10 mouse cellular contexts compared by ENCODE assay signal in the genomic region with DNA sequence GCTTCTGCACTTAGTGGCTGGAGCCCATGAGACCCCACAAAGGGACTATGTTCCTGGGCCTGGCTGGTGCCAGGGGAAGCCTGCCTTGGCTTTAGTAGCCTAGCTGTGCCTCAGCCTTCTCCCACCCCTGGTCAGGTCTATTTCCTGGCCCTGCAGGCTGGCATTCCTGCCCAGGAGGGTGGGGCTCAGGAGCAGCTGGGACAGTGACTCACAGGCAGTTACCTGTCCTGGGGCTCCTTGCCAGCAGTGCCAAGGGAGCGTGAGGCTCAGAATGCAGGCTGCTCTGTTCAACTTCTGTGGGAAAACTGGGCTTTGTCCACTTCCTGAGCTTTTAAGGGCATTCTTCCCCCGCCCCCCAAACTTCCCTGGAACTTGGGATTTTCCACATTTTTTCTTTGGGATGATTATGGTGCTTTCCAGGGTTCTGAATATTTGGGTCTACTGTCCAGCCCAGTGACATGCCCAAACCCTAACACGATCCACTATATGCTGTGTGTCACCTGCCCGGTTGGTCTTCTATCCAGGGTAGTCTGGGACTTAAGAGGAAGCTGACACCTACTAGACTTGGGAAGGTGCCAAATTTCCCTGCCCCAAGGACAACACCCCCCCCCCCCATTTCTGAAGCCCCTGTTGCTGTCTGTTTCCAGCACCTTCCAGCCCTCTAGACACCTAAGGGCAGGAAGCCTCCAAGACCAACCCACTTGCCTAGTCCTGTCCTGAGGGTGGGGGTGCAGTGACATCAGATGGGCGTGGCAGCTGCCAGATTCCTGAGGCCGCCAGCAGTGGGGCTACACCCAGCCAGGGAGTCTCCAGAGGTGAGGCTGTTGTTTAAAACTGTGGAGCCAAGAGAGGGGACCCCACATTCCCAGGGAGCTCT. TPM values are rescaled to one million over a fixed set of nuclear protein-coding genes. Genes with fewer than 3 reads are reported as not detected.
A peak's percentile ranks its signal among the peaks of the same experiment; 100 is the strongest.
DNase-seq lines count a peak whose midpoint lies in the region; ATAC-seq and TF ChIP-seq lines count a peak whose summit lies in the region.
"Had no signal": no experiment of that assay in that cellular context is flagged by ENCODE, and none has a peak within 500 bp of the region (broad histone marks: within the 10 kb centered on the region; RNA-seq: fewer than 3 reads in every experiment).

No protein-coding gene starts in this region.

- H3K4me2 ChIP-seq in intestine, embryonic 14.5 days (ENCODE audit: low read length), result peak overlapping the region; percentile 33
- no peak overlapping the region for H3K4me2 ChIP-seq in forebrain, embryonic 15.5 days (replicated peaks)

- no peaks in the 10 kb centered on the region for H3K27me3 ChIP-seq in C2C12 (ENCODE audit: control insufficient read depth, insufficient read depth, insufficient read length)
- no peaks in the 10 kb centered on the region for H3K27me3 ChIP-seq in intestine, embryonic 14.5 days (replicated peaks; ENCODE audit: control insufficient read depth, insufficient read depth, low read length)
- no peaks in the 10 kb centered on the region for H3K27me3 ChIP-seq in forebrain, embryonic 15.5 days

- peak; percentile 91 for ATAC-seq in intestine, embryonic 14.5 days (replicated peaks; ENCODE audit: low FRiP score, low TSS enrichment, low read depth)
- ATAC-seq in forebrain, embryonic 15.5 days (replicated peaks), result no peak

- H3K79me3 ChIP-seq in C2C12 (ENCODE audit: low read depth), result no peaks in the 10 kb centered on the region

- DNase-seq in 3134 (ENCODE audit: extremely low read depth, insufficient read length, low spot score), result peak; percentile 47
- peak; percentile 67 for DNase-seq in intestine, embryonic 14.5 days (ENCODE audit: low spot score)
- peak; percentile 62 for DNase-seq in lung, postnatal 14 days
- no peak for DNase-seq in right cerebral cortex, postnatal 25 days
- no peak for DNase-seq in thymus, postnatal 10 days (ENCODE audit: low spot score in 2 of 2)
- DNase-seq: adrenal gland, adult 2 months had no signal

- H3K79me2 ChIP-seq in C2C12 (ENCODE audit: control insufficient read depth, insufficient read depth), result no peaks in the 10 kb centered on the region

- no peaks in the 10 kb centered on the region for H3K36me3 ChIP-seq in C2C12 (ENCODE audit: control insufficient read depth, insufficient read depth)
- H3K36me3 ChIP-seq in intestine, embryonic 14.5 days (ENCODE audit: control insufficient read depth, insufficient read depth, low read length), result no peaks in the 10 kb centered on the region
- no peaks in the 10 kb centered on the region for H3K36me3 ChIP-seq in forebrain, embryonic 15.5 days

- no peak overlapping the region for H3K9ac ChIP-seq in intestine, embryonic 14.5 days (ENCODE audit: low read length)
- no peak overlapping the region for H3K9ac ChIP-seq in forebrain, embryonic 15.5 days (replicated peaks)

- H3K4me1 ChIP-seq in intestine, embryonic 14.5 days (replicated peaks; ENCODE audit: control insufficient read depth, insufficient read depth, low read length), result peaks cover 11% of the 10 kb centered on the region; the same call in 1 of the 2 replicates
- peaks cover 4% of the 10 kb centered on the region; the same call in 1 of the 2 replicates for H3K4me1 ChIP-seq in forebrain, embryonic 15.5 days

- H3K9me3 ChIP-seq in intestine, embryonic 14.5 days (ENCODE audit: control insufficient read depth, low read length), result no peaks in the 10 kb centered on the region
- H3K9me3 ChIP-seq in forebrain, embryonic 15.5 days, result no peaks in the 10 kb centered on the region

- no peak overlapping the region for H3K27ac ChIP-seq in intestine, embryonic 14.5 days (ENCODE audit: low read depth)
- no peak overlapping the region for H3K27ac ChIP-seq in forebrain, embryonic 15.5 days (replicated peaks)

- 54% methylated on average over 6 of the region's 6 CpGs for WGBS in intestine, embryonic 14.5 days
- 73% methylated on average over 6 of the region's 6 CpGs for WGBS in forebrain, embryonic 15.5 days

- H3K4me3 ChIP-seq in C2C12 (ENCODE audit: insufficient read depth, poor library complexity, severe bottlenecking), result no peak overlapping the region
- no peak overlapping the region for H3K4me3 ChIP-seq in intestine, embryonic 14.5 days (ENCODE audit: low read depth, low read length)
- no peak overlapping the region for H3K4me3 ChIP-seq in forebrain, embryonic 15.5 days
- H3K4me3 ChIP-seq: erythroblast, embryonic 14.5 days had no signal

- no peak for TF ChIP-seq CTCF in C2C12 (IDR thresholded peaks at IDR 0.05; ENCODE audit: control insufficient read depth, insufficient read depth, insufficient read length)

- H3ac ChIP-seq in C2C12 (ENCODE audit: control insufficient read depth, insufficient read length, low read depth), result no peak overlapping the region

TF ChIP-seq in C2C12, 6 proteins besides CTCF, POLR2A, EP300 and RAD21:
- no peak for TF ChIP-seq USF1 (IDR thresholded peaks at IDR 0.05; ENCODE audit: low read depth)
- peak; percentile 45 for TF ChIP-seq MYOD1 (IDR thresholded peaks at IDR 0.05; ENCODE audit: control insufficient read depth, insufficient read length, low read depth)
- TF ChIP-seq MYOG (IDR thresholded peaks at IDR 0.05; ENCODE audit: control insufficient read depth, extremely low read depth, insufficient read length), result no peak
- TF ChIP-seq MAX (IDR thresholded peaks at IDR 0.05), result no peak

RNA-seq across cellular contexts. Expression of a gene that starts 28.4 kb away (rescaled TPM):
- 66.1 TPM for polyA plus RNA-seq in C2C12 (2012; fragmentation: generic; extraction: Trizol)
- polyA plus RNA-seq in intestine, embryonic 14.5 days (2014; fragmentation: Nextera tagmentation; extraction: Ambion mirVana), result 23.3 and 24.3 TPM in 2 replicates
- polyA plus RNA-seq in forebrain, embryonic 15.5 days (2015; fragmentation: Nextera tagmentation; extraction: Ambion mirVana), result 5.1 and 5.3 TPM in 2 replicates

RNA-seq across cellular contexts. Expression of a gene that starts 37.6 kb away (rescaled TPM):
- polyA plus RNA-seq in C2C12 (2012; fragmentation: generic; extraction: Trizol), result 0.12 TPM
- 0.36 and 0.87 TPM in 2 replicates for polyA plus RNA-seq in intestine, embryonic 14.5 days (2014; fragmentation: Nextera tagmentation; extraction: Ambion mirVana)
- 0.66 and 0.67 TPM in 2 replicates for polyA plus RNA-seq in forebrain, embryonic 15.5 days (2015; fragmentation: Nextera tagmentation; extraction: Ambion mirVana)
- polyA plus RNA-seq: erythroblast, embryonic 14.5 days; hindbrain, embryonic 11.5 days had no signal

Comparison
In these comparisons a context has a peak if more than half of its experiments do, and no peak if none do; other contexts are left out.
1. DNase-seq: peak in 3134 (single experiment), intestine, embryonic 14.5 days (single experiment) and lung, postnatal 14 days (single experiment); none in right cerebral cortex, postnatal 25 days (single experiment) and thymus, postnatal 10 days (0 of 2).